Mouse (Mus musculus) adrenal gland, postnatal 14 days (tissue): ENCODE results near the gene Olfr358. TPM values are rescaled to one million over a fixed set of nuclear protein-coding genes. Genes with fewer than 3 reads are reported as not detected.

Source experiments
- DNase-seq: peaks from one replicate; pipeline ENCODE4 v3.0.0; 2021; ENCODE audit warnings: mixed read lengths
- long read RNA-seq, 2 experiments: library from polyadenylated mRNA; stranded (forward); transcript quantifications; one replicate each; pipeline ENCODE4 v2.0.0; 2021
- total RNA-seq: library from RNA; stranded (reverse); gene quantifications from 2 replicates; pipeline ENCODE4 v1.2.3, GENCODE M21; 2021

Olfr358 gene
- not detected in 2 replicates for total RNA-seq
- long read RNA-seq, experiment 1: 0 reads
- long read RNA-seq, experiment 2: 0 reads

- no peak for DNase-seq
Observed at GRCm38 (mm10) chr2:37009235-37009634, at the start of gene Olfr358. TSS of gene Olfr358 (minus strand) at chr2:37009335.

- no peak for DNase-seq
Observed at GRCm38 (mm10) chr2:36997030-36997429, 12.1 kb downstream of the Olfr358 start.

GRCm38 (mm10) chr2:36993527-36993926, 15.6 kb downstream of the Olfr358 start, which contains the start of gene Olfr357:
TSS of gene Olfr357 (plus strand) at chr2:36993827.
- DNase-seq: no peak

Other genes starting within 250 kb of the Olfr358 start
- not detected in 2 replicates for gene Olfr348, start 225.1 kb downstream of the Olfr358 start, total RNA-seq
- gene Olfr50, start 218.8 kb downstream of the Olfr358 start, total RNA-seq: not detected in 2 replicates
- not detected in 2 replicates for gene Olfr3, start 192.3 kb downstream of the Olfr358 start, total RNA-seq
- not detected in 2 replicates for gene Olfr350, start 163.0 kb downstream of the Olfr358 start, total RNA-seq
- gene Olfr351, start 146.7 kb downstream of the Olfr358 start, total RNA-seq: not detected in 2 replicates
- gene Olfr352, start 140.9 kb downstream of the Olfr358 start, total RNA-seq: not detected in 2 replicates
- not detected in 2 replicates for gene Olfr353, start 116.4 kb downstream of the Olfr358 start, total RNA-seq
- gene Olfr354, start 103.7 kb downstream of the Olfr358 start, total RNA-seq: not detected in 2 replicates
- gene Olfr355, start 80.4 kb downstream of the Olfr358 start, total RNA-seq: not detected in 2 replicates
- not detected in 2 replicates for gene Olfr356, start 72.2 kb downstream of the Olfr358 start, total RNA-seq
- gene Olfr357, start 15.5 kb downstream of the Olfr358 start, total RNA-seq: not detected in 2 replicates
- gene Olfr360, start 56.4 kb upstream of the Olfr358 start, total RNA-seq: not detected in 2 replicates
- not detected in 2 replicates for gene Olfr361, start 80.0 kb upstream of the Olfr358 start, total RNA-seq
- not detected in 2 replicates for gene Olfr362, start 108.6 kb upstream of the Olfr358 start, total RNA-seq
- gene Olfr364-ps1, start 130.0 kb upstream of the Olfr358 start, total RNA-seq: not detected in 2 replicates
- not detected in 2 replicates for gene Olfr365, start 178.9 kb upstream of the Olfr358 start, total RNA-seq
- gene Olfr366, start 202.2 kb upstream of the Olfr358 start, total RNA-seq: not detected in 2 replicates